Mouse (Mus musculus): ENCODE measurements around the gene Tuba3a.

Tuba3a gene

DNA sequence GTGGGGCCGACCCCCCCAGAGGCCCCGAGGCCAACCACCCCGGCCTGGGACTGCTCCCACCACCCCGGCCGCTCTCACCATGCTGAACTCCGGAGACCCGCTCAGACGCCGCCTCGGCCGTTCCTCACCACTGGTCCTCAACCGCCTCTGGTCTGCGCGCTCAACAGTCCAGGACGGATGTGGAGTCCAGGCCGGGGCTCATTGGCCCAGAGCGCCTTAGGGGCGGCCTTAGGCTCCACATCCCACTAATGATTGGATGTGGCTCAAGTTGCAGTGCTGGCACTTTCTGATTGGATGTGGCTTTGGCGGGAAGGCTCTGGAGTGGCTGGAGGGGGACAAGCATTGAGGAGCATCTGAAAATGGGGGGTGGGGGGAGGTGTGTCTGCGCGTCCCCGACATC lies at the start of gene Tuba3a:
Gene Tuba3a, minus strand, starts transcription at position 153 of the 400 bp plus-strand sequence.
- DNase-seq = no peak

GRCm38 (mm10) chr6:125334356-125334755 lies 48.5 kb upstream of the Tuba3a start:
- no peak for DNase-seq

- DNase-seq = peak in 1 of 2 experiments; percentile 22
Observed at GRCm38 (mm10) chr6:125333112-125333899, 47.5 kb upstream of the Tuba3a start.

- peak; percentile 97 for DNase-seq
Observed at GRCm38 (mm10) chr6:125330626-125331326, 44.9 kb upstream of the Tuba3a start.

DNA sequence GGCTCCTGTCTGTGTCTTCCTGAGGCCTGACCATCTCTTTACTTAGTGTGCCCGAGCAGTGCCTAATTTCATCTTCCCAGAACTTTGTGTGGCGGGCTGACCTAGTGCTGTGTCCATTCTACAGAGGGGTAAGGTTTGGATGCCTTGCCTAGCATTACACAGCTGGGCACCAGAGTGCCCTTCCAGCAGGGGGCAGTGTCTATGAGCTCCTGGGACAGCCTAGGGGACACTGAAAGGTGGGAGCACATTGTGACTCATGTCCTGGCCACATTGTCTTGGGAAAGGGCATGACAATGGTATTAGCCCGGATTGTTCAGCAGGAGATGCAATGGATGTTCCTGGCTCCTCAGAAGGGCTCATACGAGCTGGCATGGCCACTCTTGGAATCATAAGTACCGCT lies 42.4 kb upstream of the Tuba3a start:
- peak; percentile 75 to 77 for DNase-seq

DNA sequence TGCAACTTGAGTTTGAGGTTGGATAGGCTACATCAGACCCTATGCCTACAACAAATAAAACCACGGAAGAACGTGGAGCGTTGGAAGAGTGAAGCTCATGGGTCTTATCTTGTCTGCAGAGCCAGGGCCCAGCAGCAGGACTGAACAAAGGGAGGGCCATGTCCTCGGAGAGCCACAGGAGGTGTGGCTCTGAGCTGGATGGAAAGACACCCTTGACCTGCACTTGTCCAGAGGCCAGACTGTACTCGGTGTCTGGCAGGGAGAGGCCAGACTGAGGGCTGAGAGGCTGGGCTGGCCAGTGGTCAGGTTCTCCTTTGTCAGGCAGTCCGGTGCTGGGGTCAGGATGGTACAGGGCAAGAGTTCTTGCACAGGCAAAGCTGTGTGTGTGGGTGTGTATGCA lies 39.5 kb upstream of the Tuba3a start:
- DNase-seq = no peak

DNA sequence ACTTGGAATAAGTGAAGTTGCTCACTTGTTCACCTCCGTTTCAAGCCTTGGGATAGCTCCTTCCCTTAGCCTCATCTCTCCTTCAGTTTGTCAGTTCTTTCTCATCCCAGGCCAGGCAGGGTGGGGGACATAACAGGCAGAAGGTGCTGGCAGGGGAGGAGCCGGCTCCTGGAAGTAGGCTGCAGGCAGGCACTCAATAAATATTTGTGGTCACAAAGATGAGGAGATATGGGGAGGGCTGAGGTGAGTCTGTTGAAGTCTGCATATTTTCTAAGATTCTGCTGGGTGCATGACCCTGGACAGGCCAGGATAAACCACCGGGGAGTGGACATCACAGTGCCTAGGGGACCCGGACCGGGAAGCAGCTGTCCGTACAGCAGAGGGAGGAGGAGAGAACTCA lies 37.7 kb upstream of the Tuba3a start:
- no peak for DNase-seq

DNA sequence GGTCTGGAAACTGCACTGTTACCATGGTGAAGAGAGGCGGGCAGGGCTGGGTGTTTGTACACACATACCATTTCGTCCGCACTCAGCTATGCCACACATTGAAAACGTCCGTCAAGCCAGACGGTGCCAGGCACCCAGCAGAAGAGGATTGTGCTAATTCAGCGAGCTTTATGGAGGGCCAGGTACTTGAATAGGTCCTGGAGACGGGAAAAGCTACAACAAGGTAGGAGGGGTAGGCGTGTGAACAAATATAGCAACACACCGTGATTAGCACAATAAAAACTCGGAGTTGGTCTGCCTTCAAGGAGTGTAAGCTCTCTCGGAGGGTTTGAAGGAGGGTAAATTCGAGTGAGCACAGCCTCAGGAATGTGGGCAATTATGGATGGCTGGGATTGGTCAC lies 37.0 kb upstream of the Tuba3a start:
- no peak for DNase-seq

DNA sequence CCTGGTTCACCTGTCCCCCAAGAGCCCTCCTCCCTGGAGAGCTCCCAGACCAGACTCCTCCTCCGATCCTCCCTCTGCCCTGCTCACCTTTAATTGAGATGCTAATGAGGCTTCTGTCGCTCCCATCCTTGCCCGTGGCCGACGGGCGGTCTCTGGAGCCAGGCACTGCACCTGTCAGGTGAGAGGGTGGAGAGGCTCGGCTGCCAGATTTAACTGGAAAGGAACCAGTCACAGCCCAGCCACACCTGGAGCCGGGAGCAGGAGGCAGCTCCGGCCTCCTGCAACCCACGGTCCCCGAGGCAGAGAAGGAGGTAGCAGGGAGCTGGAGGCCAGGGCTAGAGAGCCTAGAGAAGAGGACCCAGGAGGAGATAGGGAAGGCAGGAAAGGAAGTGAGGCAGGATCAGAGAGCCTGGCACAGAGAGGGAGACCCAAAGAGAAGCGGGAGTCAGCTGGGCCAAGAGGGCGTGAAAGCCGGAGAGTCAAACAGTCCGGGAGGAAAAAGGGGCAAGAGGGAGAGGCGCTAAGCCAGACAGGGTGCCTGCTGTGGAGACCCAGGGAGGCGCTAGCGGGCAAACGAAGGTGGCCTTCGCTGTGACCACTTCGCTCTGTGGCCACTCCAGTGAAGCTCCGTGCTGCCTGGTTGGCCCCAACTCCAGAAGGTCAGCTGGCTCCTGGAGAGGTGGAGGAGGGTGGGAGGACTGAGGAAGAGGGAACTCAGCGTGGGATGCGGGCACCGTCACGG lies 35.4 kb upstream of the Tuba3a start:
- DNase-seq = peak; percentile 68 to 92

GRCm38 (mm10) chr6:125320323-125320722 lies 34.5 kb upstream of the Tuba3a start, which contains the start of gene Scnn1a:
Scnn1a (plus strand) TSS chr6:125320659.
- peak; percentile 54 to 87 for DNase-seq

DNA sequence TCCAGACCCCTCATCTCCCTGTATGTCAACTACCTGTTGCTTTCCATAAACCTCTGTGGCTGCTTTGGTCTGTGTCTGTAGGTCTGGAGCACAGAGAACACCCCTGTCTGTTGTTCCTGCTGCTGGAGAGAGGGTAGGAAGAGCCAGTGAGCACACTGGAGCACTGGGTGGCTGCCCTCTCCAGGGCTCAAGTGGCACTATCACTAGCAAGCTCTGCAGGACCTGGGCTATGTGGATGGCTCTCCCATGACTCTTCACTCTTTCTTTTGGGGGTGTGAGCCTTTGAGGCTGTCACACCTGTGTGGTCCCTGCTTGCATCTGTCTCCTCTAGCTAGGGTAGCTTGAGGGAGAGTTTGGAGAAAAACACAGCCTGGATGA lies 34.1 kb upstream of the Tuba3a start:
- DNase-seq = no peak

DNA sequence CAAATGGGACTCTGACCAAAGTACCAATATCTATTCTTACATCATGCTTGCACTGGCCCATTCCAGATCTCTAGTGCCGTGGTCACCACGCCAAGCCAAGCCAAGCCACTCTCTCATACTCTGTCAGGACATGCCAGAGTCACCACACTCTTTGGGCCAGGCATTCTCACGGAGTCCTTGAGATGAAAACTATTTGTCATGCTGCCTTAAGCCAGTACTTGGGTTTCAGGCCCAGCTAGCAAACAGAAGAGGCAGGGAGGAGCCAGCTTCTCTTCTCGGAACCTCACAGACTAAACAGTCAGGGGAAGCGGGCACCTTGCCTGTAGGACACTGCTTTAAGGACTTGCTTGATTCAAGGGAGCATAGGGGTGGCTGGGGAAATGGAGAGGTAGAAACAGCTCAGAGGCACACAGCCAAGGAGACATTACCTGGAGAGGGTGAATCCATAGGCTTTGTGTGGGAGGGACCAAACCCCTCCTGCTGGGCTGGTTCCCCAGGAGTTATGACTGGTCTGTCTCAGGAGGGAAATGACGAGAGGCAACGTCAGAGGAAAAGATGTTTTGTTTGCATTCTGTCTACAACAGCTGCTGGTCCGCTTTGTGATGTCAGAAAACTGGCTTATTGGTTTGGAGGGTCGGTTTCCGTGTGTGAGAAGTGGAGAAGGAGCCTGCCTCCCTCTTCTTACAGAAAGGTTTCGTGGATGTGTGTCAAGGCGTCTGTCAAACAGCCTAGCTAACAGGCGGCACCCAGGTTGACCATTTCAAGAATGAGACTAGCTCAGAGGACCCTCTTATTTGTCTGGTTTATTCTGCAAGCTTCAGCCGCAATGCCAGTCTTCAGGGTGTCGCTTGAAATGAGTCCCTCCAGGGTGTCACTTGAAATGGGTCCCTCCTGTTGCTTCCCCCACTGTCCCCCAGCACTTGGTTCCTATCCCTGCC lies 33.4 kb upstream of the Tuba3a start:
- peak in 1 of 2 experiments; percentile 51 for DNase-seq

GRCm38 (mm10) chr6:125317077-125317476 lies 31.2 kb upstream of the Tuba3a start:
- no peak for DNase-seq

GRCm38 (mm10) chr6:125314746-125315145 lies 28.9 kb upstream of the Tuba3a start:
- DNase-seq = peak; percentile 40 to 76

DNA sequence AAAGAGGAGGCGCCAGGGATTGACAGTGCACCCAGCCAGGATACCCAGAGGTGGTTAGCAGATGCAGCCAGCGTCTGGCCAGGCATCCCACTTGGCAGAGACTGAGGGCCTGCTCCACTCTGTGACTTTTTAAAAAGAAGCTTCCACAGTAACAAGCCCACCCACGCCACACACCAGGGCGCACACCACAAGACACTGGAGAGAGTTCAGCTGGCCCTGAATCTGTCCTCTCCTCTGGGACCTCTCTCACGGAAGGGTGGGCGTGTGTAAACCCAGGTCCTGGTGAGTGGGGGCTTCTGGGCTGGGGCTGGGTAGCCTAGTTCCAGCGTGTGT lies 28.4 kb upstream of the Tuba3a start:
- DNase-seq = peak in 1 of 2 experiments; percentile 60

DNA sequence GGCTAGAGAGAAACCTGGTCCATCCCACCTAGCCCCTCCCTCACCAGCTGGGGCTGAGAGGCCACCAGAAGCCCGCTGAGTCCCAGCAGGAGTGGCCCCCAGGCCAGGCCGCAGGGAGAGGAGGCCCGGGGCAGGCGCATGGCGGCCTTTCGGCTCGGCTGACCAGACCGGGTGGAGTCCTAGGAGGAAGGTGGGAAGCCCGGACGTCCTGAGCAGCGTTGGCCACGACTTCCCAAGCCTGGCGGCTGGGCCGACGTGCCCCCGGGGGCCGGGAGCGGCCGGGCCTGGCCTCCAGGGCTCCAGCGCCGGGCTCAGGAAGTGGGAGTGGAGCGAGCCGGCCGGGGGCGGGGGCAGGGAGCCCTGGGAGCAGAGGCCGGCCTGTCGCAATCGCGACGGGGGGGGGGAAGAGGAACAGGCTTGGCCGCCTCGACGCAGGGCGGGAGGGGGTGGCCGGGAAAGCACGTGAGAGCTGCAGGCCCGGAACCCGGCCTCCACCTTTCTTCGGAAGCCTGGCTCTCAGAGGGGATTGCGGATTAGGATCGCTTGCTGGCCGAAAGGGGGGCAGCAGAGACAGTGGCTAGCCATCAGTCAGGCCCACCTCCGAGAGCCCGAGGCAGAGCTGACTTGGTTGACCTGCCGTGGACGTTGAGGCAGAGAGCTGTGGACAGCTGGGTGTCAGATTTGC lies 27.8 kb upstream of the Tuba3a start, which contains the start of gene Ltbr:
Gene Ltbr, minus strand, starts transcription at position 340 of the 685 bp plus-strand sequence.
- peak; percentile 93 to 97 for DNase-seq

- DNase-seq = peak; percentile 61 to 73
Observed at GRCm38 (mm10) chr6:125312581-125313355, 26.9 kb upstream of the Tuba3a start.

- no peak for DNase-seq
Observed at GRCm38 (mm10) chr6:125312171-125312570, 26.3 kb upstream of the Tuba3a start.

DNA sequence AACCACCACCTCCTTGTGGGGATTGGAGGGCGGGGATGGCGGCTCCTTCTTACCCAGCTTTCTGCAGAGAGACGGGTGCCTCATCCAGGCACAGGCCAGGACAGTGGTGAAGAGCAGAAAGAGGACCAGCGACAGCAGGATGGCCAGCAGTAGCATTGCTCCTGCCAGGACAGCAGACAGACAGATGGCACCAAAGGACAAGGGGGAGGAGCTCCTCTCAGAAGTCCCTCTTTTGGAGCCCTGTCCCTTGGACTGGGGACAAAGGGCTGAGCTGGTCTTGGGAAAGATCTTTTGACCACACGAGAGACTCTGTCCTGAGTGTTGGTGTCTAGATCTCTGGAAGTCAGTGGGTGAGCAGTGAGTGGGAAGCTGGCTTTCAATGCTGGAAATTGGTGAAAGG lies 23.6 kb upstream of the Tuba3a start:
- DNase-seq = peak; percentile 31 to 59

GRCm38 (mm10) chr6:125308921-125309320 lies 23.1 kb upstream of the Tuba3a start:
- peak in 1 of 2 experiments; percentile 53 for DNase-seq

DNA sequence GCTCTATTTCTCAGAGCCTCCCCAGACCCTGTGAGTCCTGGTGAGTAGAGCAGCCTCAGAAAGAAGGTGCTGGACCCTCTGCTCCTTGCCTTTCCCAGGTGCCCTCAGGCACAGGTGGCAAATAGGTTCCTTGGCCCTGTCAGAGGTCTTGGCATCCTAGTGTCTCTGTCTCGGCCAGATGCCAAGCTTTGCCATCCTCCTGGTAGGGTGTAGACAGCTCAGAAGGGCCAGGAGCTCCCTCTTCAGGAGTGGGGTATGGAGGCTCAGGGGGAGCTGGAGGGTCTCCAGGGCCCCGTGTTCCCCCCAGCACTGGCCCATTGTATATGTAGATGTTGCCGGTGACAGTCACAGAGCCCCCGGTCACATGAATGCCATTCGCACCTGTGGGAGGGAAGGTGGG lies 21.2 kb upstream of the Tuba3a start:
- no peak for DNase-seq

Measured in kidney, postnatal 25 days (tissue).